Mouse (Mus musculus) spleen, adult 2 months (tissue): ENCODE measurements at regions not wholly inside any gene's neighbourhood (a gene's known extent, or its start where the extent isn't known, plus 50 kb on each side); places are given as distances from the start of the nearest gene placed in this dataset.

Experiments used
- CTCF ChIP-seq: fragments of 200-500 bp; IDR thresholded peaks from 2 replicates; pipeline ENCODE4 v1.5.1; 2011; ENCODE audit warnings: mild to moderate bottlenecking, inconsistent platforms; ENCODE audit not compliant: insufficient read depth, insufficient read length, insufficient replicate concordance; ENCODE audit errors: extremely low read depth
- POLR2A ChIP-seq: fragments of 200-500 bp; IDR thresholded peaks from 2 replicates; pipeline ENCODE4 v1.6.1; 2011; ENCODE audit warnings: low read depth, low read length, inconsistent platforms

GRCm38 (mm10) chr1:186031951-186032350 is 85.2 kb downstream of the Lyplal1 start:
- TF ChIP-seq CTCF (no peak), POLR2A (no peak)
